In genomic region chr6:128427571-128427970, GRCm38 (mm10) we compare ENCODE assay signal across 34 mouse cellular contexts. TPM values are rescaled to one million over a fixed set of nuclear protein-coding genes. Genes with fewer than 3 reads are reported as not detected.
"Had no signal": no experiment of that assay in that cellular context is flagged by ENCODE, and none has a peak within 500 bp of the region (broad histone marks: within the 10 kb centered on the region; RNA-seq: fewer than 3 reads in every experiment).

No protein-coding gene starts in this region.

- H3K9me3 ChIP-seq: limb, embryonic 10.5 days; limb, embryonic 12.5 days; limb, embryonic 13.5 days; limb, embryonic 15.5 days; liver, embryonic 12.5 days; liver, embryonic 13.5 days; liver, embryonic 15.5 days; lung, embryonic 15.5 days; megakaryocyte, embryonic 14.5 days; midbrain, embryonic 10.5 days; midbrain, embryonic 12.5 days; midbrain, embryonic 13.5 days; neural tube, embryonic 12.5 days; neural tube, embryonic 13.5 days had no signal

- H3K27me3 ChIP-seq: limb, embryonic 12.5 days; limb, embryonic 13.5 days; limb, embryonic 15.5 days; liver, embryonic 12.5 days; liver, embryonic 13.5 days; liver, embryonic 15.5 days; lung, embryonic 15.5 days; megakaryocyte, embryonic 14.5 days; midbrain, embryonic 12.5 days; midbrain, embryonic 13.5 days; neural tube, embryonic 12.5 days; neural tube, embryonic 13.5 days had no signal

- H3K4me1 ChIP-seq: neural tube, embryonic 12.5 days had no signal

- ATAC-seq: liver, embryonic 12.5 days; liver, postnatal 0 days; midbrain, embryonic 13.5 days; midbrain, embryonic 16.5 days had no signal

- H3K4me3 ChIP-seq: left cerebral cortex, adult 2 months; limb, embryonic 10.5 days; limb, embryonic 12.5 days; limb, embryonic 13.5 days; limb, embryonic 15.5 days; liver, embryonic 12.5 days; liver, embryonic 13.5 days; liver, embryonic 15.5 days; lung, embryonic 15.5 days; megakaryocyte, embryonic 14.5 days; midbrain, embryonic 10.5 days; midbrain, embryonic 12.5 days; midbrain, embryonic 13.5 days; myocyte; neural tube, embryonic 12.5 days; neural tube, embryonic 13.5 days had no signal

- H3K27ac ChIP-seq: left cerebral cortex, adult 2 months; limb, embryonic 10.5 days; limb, embryonic 13.5 days; limb, embryonic 15.5 days; liver, embryonic 12.5 days; liver, embryonic 13.5 days; liver, embryonic 14.5 days; liver, embryonic 15.5 days; lung, embryonic 15.5 days; macrophage; midbrain, embryonic 10.5 days; midbrain, embryonic 12.5 days; midbrain, embryonic 13.5 days; neural tube, embryonic 12.5 days; neural tube, embryonic 13.5 days had no signal

- H3K9ac ChIP-seq: limb, embryonic 12.5 days; limb, embryonic 13.5 days; limb, embryonic 15.5 days; liver, embryonic 12.5 days; liver, embryonic 13.5 days; liver, embryonic 14.5 days; liver, embryonic 15.5 days; liver, postnatal 0 days; lung, embryonic 14.5 days; lung, embryonic 15.5 days; midbrain, embryonic 12.5 days; midbrain, embryonic 13.5 days; neural tube, embryonic 12.5 days; neural tube, embryonic 13.5 days had no signal

- DNase-seq: left cerebral cortex, postnatal 4 days; liver; liver, embryonic 13.5 days; liver, postnatal 0 days; lung, embryonic 14.5 days; lung, postnatal 10 days; lung, postnatal 14 days; midbrain, embryonic 14.5 days had no signal

- H3K4me2 ChIP-seq: limb, embryonic 12.5 days; limb, embryonic 13.5 days; limb, embryonic 15.5 days; liver, embryonic 11.5 days; liver, embryonic 12.5 days; liver, embryonic 13.5 days; liver, embryonic 15.5 days; lung, embryonic 14.5 days; lung, embryonic 15.5 days; midbrain, embryonic 12.5 days; midbrain, embryonic 13.5 days; neural tube, embryonic 12.5 days; neural tube, embryonic 13.5 days had no signal

RNA-seq across cellular contexts. Expression of gene Nrip2, which starts 28.5 kb away (rescaled TPM):
- polyA plus RNA-seq: liver, adult 2 months; macrophage had no signal

RNA-seq across cellular contexts. Expression of gene Gm44596, which starts 52.3 kb away (rescaled TPM):
- polyA plus RNA-seq: limb, embryonic 10.5 days; limb, embryonic 11.5 days; limb, embryonic 12.5 days; limb, embryonic 13.5 days; limb, embryonic 14.5 days; limb, embryonic 15.5 days; liver, adult 2 months; liver, embryonic 11.5 days; liver, embryonic 12.5 days; liver, embryonic 13.5 days; liver, embryonic 14.5 days; liver, embryonic 15.5 days; liver, embryonic 16.5 days; liver, postnatal 0 days; lung, embryonic 14.5 days; lung, embryonic 15.5 days; lung, embryonic 16.5 days; macrophage; midbrain, embryonic 10.5 days; midbrain, embryonic 12.5 days; midbrain, embryonic 13.5 days; midbrain, embryonic 14.5 days; midbrain, embryonic 16.5 days; midbrain, postnatal 0 days; myocyte; neural tube, embryonic 11.5 days; neural tube, embryonic 12.5 days; neural tube, embryonic 13.5 days had no signal

RNA-seq across cellular contexts. Expression of gene Tex52, which starts 52.3 kb away (rescaled TPM):
- polyA plus RNA-seq: liver, adult 2 months; liver, embryonic 11.5 days; liver, embryonic 12.5 days; liver, embryonic 13.5 days; liver, embryonic 16.5 days; liver, postnatal 0 days; macrophage had no signal
